Mouse (Mus musculus) lung, embryonic 16.5 days (tissue): ENCODE data around the gene Elmod2. TPM values are rescaled to one million over a fixed set of nuclear protein-coding genes. Genes with fewer than 3 reads are reported as not detected.

ENCODE experiments used
- polyA plus RNA-seq: library from polyadenylated mRNA; unstranded; fragments of >200 nt; fragmentation: Nextera tagmentation; extraction: Ambion mirVana; gene quantifications from 2 replicates; pipeline ENCODE4 v1.2.1, GENCODE M21; 2015

Gene Elmod2
- polyA plus RNA-seq, 1 experiment from 2014 or later: 16.5 TPM

Other genes with a start within 250 kb of the Elmod2 start
- 1.4 TPM in 2 replicates for gene Tbc1d9, start 167.1 kb downstream of the Elmod2 start, polyA plus RNA-seq
- gene Gm10645, start 166.3 kb downstream of the Elmod2 start, polyA plus RNA-seq: 0.23 and 0.89 TPM in 2 replicates
- gene Ucp1, start 42.1 kb downstream of the Elmod2 start, polyA plus RNA-seq: 0.16 TPM in 1 of 2 replicates, not detected in the other
- gene Mgat4d, start 16.0 kb upstream of the Elmod2 start, polyA plus RNA-seq: not detected in 2 replicates
- 0.05 and 0.14 TPM in 2 replicates for gene Clgn, start 57.4 kb upstream of the Elmod2 start, polyA plus RNA-seq
- gene Scoc, start 125.9 kb upstream of the Elmod2 start, polyA plus RNA-seq: 114 TPM in 2 replicates
- not detected in 2 replicates for gene Olfr370, start 203.3 kb upstream of the Elmod2 start, polyA plus RNA-seq
- 338 and 350 TPM in 2 replicates for gene Ndufb7, start 234.2 kb upstream of the Elmod2 start, polyA plus RNA-seq